ENCODE assay signal across 1 mouse cellular context in the genomic region with DNA sequence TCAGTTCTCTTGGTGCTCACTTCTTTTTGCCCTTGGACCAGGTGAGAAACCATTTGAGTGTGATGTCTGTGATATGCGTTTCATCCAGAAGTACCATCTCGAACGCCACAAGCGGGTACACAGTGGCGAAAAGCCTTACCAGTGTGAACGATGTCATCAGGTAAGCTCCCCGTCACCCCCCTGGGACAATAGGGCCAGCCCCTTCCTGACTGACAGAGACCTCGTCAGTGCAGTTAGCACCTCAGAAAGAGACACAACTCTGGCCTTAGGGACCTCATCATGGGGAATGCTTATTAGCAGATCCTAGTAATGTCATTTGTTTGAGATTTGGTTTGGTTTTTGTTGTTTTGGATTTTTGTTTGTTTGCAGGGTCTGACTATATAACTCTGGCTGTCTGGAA.
TF ChIP-seq lines count a peak whose summit lies in the region.

No protein-coding gene starts in this region.

TF ChIP-seq in CH12.LX, 34 proteins besides CTCF, POLR2A, EP300 and RAD21:
- no peak for TF ChIP-seq MAZ (IDR thresholded peaks at IDR 0.05; ENCODE audit: low read depth, low read length)
- TF ChIP-seq NELFE (IDR thresholded peaks at IDR 0.05; ENCODE audit: low read depth, low read length), result no peak
- TF ChIP-seq BHLHE40 (IDR thresholded peaks at IDR 0.05; ENCODE audit: low read depth, low read length), result peak; percentile 29; the same call in 1 of the 2 replicates
- no peak for TF ChIP-seq SIN3A (IDR thresholded peaks at IDR 0.05; ENCODE audit: low read length)
- TF ChIP-seq ETS1 (conservative IDR thresholded peaks at IDR 0.05; ENCODE audit: low read depth, low read length), result peak; percentile 35; the same call in 1 of the 2 replicates
- no peak for TF ChIP-seq E2F4 (IDR thresholded peaks at IDR 0.05; ENCODE audit: insufficient replicate concordance, low read depth, low read length)
- TF ChIP-seq KAT2A (IDR thresholded peaks at IDR 0.05; ENCODE audit: insufficient replicate concordance, low read length), result no peak
- 0 out of 2 replicates have a peak, but pooled peaks have one; percentile 20 for TF ChIP-seq CHD2 (IDR thresholded peaks at IDR 0.05; ENCODE audit: low read length)
- TF ChIP-seq MAX (IDR thresholded peaks at IDR 0.05; ENCODE audit: low read length), result no peak
- TF ChIP-seq PAX5 (IDR thresholded peaks at IDR 0.05; ENCODE audit: low read length), result no peak
